Mouse (Mus musculus) megakaryocyte-erythroid progenitor cell, adult 5-6 weeks (primary cell): Measurements from ENCODE around the gene Msantd3. TPM values are rescaled to one million over a fixed set of nuclear protein-coding genes. Genes with fewer than 3 reads are reported as not detected.

Source experiments
- ATAC-seq: replicated peaks from 2 replicates; pipeline ENCODE4 v1.8.0; 2016; ENCODE audit warnings: mild to moderate bottlenecking, inconsistent platforms; ENCODE audit not compliant: severe bottlenecking, poor library complexity, low FRiP score, low TSS enrichment
- total RNA-seq, 2 experiments: library from RNA; stranded (forward) in 1 of 2; stranded (reverse) in 1 of 2; fragments of 200-1000, 215-1000 nt in 1 of 2; fragments of >200 nt in 1 of 2; fragmentation: Nextera tagmentation in 1 of 2; gene quantifications; 2 replicates each; pipeline ENCODE4 v1.2.3; 2014 to 2017

The Msantd3 gene
- total RNA-seq (2014; fragmentation: Nextera tagmentation) = 0.57 TPM in 1 of 2 replicates, not detected in the other
- total RNA-seq (2017) = 3.3 and 6.8 TPM in 2 replicates

- 0 out of 2 replicates have a peak, but pooled peaks have one; percentile 34 for ATAC-seq
Observed at GRCm38 (mm10) chr4:48539841-48540575, at the start of gene Msantd3. Gene Msantd3, plus strand, starts transcription at chr4:48539935.

- ATAC-seq = no peak
Observed at GRCm38 (mm10) chr4:48491290-48491743, 48.4 kb upstream of the Msantd3 start.

GRCm38 (mm10) chr4:48492510-48492909 lies 47.2 kb upstream of the Msantd3 start:
- ATAC-seq = no peak

DNA sequence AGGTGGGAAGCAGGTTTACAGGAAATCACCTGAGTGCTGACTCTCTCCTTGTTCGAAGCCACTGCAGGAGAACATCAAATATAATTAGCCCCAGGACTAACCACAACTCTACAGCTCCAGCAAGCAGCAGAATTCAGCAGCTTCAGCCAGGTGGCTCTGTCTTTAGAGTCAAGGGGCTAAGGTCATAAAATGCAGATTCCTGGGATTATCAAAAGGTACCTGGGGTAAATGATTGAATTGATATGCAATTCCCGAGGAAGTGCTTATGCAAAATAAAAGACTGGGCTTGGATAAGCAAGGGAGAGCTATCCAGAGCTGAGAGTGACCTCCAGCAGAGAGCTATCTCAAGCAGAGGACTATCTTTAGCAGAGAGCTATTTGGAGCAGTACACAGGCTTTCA lies 28.9 kb upstream of the Msantd3 start:
- ATAC-seq = no peak

DNA sequence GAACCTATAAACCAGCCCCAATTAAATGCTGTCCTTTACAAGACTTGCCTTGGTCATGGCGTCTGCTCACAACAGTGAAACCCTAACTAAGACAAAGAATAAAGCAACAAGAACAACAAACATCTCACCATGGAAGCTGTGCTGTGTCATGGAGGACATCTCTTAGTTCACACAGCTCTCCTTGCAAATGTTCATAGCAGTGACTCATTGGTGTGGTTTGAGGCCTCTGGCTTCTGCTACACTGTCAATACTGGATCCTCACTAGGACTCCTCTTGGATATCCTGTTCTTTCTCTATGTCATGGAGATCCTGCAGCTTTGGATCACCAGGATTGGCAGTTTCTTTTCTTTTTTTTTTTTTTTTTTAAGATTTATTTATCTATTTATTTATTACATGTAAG lies 10.2 kb upstream of the Msantd3 start:
- ATAC-seq = no peak

GRCm38 (mm10) chr4:48531804-48532601 lies 7.7 kb upstream of the Msantd3 start:
- no peak for ATAC-seq

DNA sequence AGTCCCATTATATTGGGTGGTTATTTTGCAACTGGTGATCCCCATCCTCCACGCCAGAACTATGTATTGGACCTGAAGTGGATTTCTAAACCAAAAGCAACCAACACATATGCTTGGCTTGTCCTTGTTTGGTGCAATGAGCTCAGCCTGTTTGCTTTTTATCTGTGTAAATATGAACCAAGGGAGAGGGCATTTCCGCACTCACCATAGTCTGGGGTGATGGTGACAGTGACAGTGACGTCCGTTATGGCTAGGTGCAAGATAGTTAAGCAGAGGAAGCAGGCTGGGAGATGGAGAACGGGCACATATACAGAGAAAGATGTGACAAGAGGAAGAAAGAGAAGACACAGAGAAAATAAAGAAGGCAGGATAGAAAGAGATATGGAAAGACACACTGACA lies 3.5 kb upstream of the Msantd3 start:
- no peak for ATAC-seq

- ATAC-seq = no peak
Observed at GRCm38 (mm10) chr4:48537024-48537423, 2.7 kb upstream of the Msantd3 start.

GRCm38 (mm10) chr4:48538581-48538980 lies 1.2 kb upstream of the Msantd3 start:
- ATAC-seq = no peak

- no peak for ATAC-seq
Observed at GRCm38 (mm10) chr4:48540576-48541111, 909 bp downstream of the Msantd3 start.

DNA sequence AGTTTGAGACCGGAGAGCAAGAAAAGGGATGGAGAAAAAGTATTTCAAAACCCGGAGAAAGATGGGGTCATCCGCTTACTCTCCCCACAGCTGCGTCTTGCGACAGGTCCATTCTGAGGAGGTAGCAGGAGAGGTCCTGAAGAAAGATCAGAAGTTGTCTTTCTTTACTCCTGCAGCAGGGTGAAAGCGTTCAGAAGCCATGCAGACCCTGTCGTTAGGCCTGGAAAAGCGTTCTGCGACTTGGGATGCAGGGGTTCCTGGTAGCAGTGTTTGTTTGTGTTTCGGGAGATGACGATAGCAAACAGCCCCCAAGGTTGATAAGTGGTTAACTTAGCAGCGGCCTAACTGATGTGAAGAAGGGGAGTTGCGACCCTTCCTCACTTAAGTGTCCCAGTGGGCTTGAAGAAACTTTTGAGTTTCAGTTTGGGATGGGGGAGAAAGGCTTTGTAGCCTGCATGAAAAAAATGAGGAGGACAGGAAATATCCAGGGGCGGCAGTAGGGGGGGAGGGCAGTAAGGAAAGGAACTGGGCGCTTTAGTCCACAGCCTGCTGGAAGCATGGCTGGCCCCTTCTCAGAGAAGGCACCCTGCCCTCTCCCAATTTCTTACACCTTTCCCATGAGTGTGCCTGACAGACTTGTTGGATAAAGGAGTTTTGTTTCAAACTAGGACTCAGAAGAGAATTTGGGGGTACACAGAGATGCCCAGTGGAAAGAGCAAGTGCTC lies 2.0 kb downstream of the Msantd3 start:
- no peak for ATAC-seq

GRCm38 (mm10) chr4:48542351-48542750 lies 2.6 kb downstream of the Msantd3 start:
- no peak for ATAC-seq

GRCm38 (mm10) chr4:48543071-48543865 lies 3.5 kb downstream of the Msantd3 start:
- ATAC-seq = no peak

DNA sequence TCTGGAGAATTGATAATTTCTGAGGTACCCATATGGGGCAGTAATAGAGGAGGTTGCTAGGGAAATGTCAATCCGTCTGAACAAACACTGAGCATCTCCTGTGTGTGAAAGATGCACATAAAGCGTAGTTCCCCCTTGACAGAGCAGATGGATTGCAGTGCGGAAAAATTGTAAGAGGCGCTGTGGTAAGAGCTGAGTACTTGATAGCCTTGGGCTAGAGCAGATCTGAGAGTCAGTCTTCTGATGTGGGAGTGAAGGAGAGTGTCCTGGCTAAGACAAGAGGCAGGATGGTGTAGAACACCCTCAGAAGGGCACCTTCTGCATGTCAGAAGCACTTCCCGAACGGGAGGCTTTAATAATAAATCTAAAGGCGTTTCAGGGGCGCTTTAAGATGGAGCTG lies 4.4 kb downstream of the Msantd3 start:
- no peak for ATAC-seq

- peak; percentile 55; the same call in 1 of the 2 replicates for ATAC-seq
Observed at GRCm38 (mm10) chr4:48545966-48546365, 6.2 kb downstream of the Msantd3 start.

GRCm38 (mm10) chr4:48546568-48547496 lies 7.1 kb downstream of the Msantd3 start:
- ATAC-seq = no peak

DNA sequence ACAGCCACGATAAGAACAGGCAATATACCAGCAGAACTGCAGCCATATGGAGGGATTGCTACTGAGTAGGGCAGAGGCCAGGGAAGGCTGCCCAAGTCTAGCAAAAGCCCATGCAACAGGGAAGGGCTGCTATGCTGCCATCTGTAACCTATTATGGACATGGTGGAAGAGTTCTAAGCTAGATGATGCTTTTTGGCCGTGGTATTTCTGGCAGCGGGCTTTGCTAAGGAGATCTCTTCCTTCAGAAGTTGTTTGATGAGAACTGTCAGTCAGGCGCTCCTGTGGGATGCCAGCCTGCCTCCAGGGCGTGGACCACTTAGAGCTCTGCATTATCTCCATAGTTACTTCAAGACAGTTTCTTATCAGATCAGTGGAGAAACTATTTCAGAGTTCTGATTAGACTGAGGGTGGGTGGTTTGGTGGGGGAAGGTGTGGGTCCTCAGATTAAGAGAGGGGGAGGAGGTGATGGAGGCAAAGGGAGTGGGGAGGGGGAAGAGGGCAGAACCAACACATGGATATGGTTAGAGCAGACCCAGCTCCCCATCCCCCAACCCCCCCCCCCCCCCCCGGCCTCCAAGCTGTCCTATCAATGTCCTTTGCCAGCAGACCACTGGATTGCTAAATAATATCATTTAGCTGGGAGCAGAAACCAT lies 8.8 kb downstream of the Msantd3 start:
- ATAC-seq = no peak
